8 mouse cellular contexts compared by ENCODE assay signal in genomic region chr19:4231253-4232185, GRCm38 (mm10). TPM values are rescaled to one million over a fixed set of nuclear protein-coding genes. Genes with fewer than 3 reads are reported as not detected.
DNase-seq lines count a peak whose midpoint lies in the region; ATAC-seq lines count a peak whose summit lies in the region.

TSS of gene Pold4 (plus strand) at chr19:4231899.

- no peaks in the 10 kb centered on the region for H3K9me3 ChIP-seq in heart, embryonic 12.5 days (replicated peaks)
- no peaks in the 10 kb centered on the region for H3K9me3 ChIP-seq in liver, embryonic 12.5 days (replicated peaks)
- no peaks in the 10 kb centered on the region for H3K9me3 ChIP-seq in stomach, embryonic 15.5 days

- peak within 1 kb of the TSS; percentile 82 for H3K4me2 ChIP-seq in heart, embryonic 12.5 days
- H3K4me2 ChIP-seq in liver, embryonic 12.5 days, result peak within 1 kb of the TSS; percentile 89
- H3K4me2 ChIP-seq in stomach, embryonic 15.5 days, result peak within 1 kb of the TSS; percentile 75

- H3K9ac ChIP-seq in heart, embryonic 12.5 days, result peak within 1 kb of the TSS; percentile 80
- peak within 1 kb of the TSS; percentile 76 for H3K9ac ChIP-seq in liver, embryonic 12.5 days
- peak within 1 kb of the TSS; percentile 42; the same call in 1 of the 2 replicates for H3K9ac ChIP-seq in stomach, embryonic 15.5 days

- ATAC-seq in erythroid progenitor cell, adult 5-6 weeks (replicated peaks; ENCODE audit: low FRiP score, poor library complexity, severe bottlenecking), result peak; percentile 90
- ATAC-seq in heart, embryonic 12.5 days (ENCODE audit: insufficient number of reproducible peaks, low FRiP score), result peak; percentile 91
- peak; percentile 90 for ATAC-seq in liver, embryonic 12.5 days
- peak; percentile 83 for ATAC-seq in stomach, embryonic 15.5 days (ENCODE audit: insufficient read depth, low FRiP score, low read depth)

- WGBS in heart, embryonic 12.5 days, result 9% methylated on average over 26 of the region's 26 CpGs
- WGBS in liver, embryonic 12.5 days (ENCODE audit: insufficient replicate concordance), result 12% methylated on average over 26 of the region's 26 CpGs
- 10% methylated on average over 26 of the region's 26 CpGs for WGBS in stomach, embryonic 15.5 days

- no peaks in the 10 kb centered on the region for H3K36me3 ChIP-seq in heart, embryonic 12.5 days
- no peaks in the 10 kb centered on the region for H3K36me3 ChIP-seq in liver, embryonic 12.5 days
- H3K36me3 ChIP-seq in stomach, embryonic 15.5 days, result no peaks in the 10 kb centered on the region

- H3K4me3 ChIP-seq in heart, embryonic 12.5 days, result peak within 1 kb of the TSS; percentile 73
- H3K4me3 ChIP-seq in liver, embryonic 12.5 days, result peak within 1 kb of the TSS; percentile 70
- H3K4me3 ChIP-seq in stomach, embryonic 15.5 days (replicated peaks), result peak within 1 kb of the TSS; percentile 51

- H3K27ac ChIP-seq in heart, embryonic 12.5 days (ENCODE audit: poor library complexity, severe bottlenecking), result peak within 1 kb of the TSS; percentile 87
- peak within 1 kb of the TSS; percentile 82 for H3K27ac ChIP-seq in liver, embryonic 12.5 days
- peak within 1 kb of the TSS; percentile 85 for H3K27ac ChIP-seq in stomach, embryonic 15.5 days

- peaks cover 20% of the 10 kb centered on the region for H3K4me1 ChIP-seq in heart, embryonic 12.5 days (replicated peaks)
- H3K4me1 ChIP-seq in liver, embryonic 12.5 days, result peaks cover 51% of the 10 kb centered on the region
- peaks cover 29% of the 10 kb centered on the region for H3K4me1 ChIP-seq in stomach, embryonic 15.5 days

- peak; percentile 96 for DNase-seq in CD4-positive helper T cell, adult 2 months (ENCODE audit: low read depth, low spot score)
- peak; percentile 87 for DNase-seq in brain, embryonic 18.5 days (ENCODE audit: low read depth, low spot score)
- DNase-seq in kidney, postnatal 10 days, result peak; percentile 99
- DNase-seq in natural killer cell, adult 2 months (ENCODE audit: low spot score in 2 of 2), result peak; percentile 95 to 98

- H3K27me3 ChIP-seq in heart, embryonic 12.5 days (replicated peaks), result peaks cover 45% of the 10 kb centered on the region
- H3K27me3 ChIP-seq in liver, embryonic 12.5 days (replicated peaks), result peaks cover 37% of the 10 kb centered on the region
- H3K27me3 ChIP-seq in stomach, embryonic 15.5 days (replicated peaks), result no peaks in the 10 kb centered on the region

RNA-seq across cellular contexts. Expression of gene Pold4, which starts in this region (rescaled TPM):
- total RNA-seq in erythroid progenitor cell, adult 5-6 weeks (2015; ENCODE audit: low replicate concordance), result 21.8 and 24.5 TPM in 2 replicates
- total RNA-seq in erythroid progenitor cell, adult 5-6 weeks (2017; ENCODE audit: low replicate concordance), result 5.0 and 16.1 TPM in 2 replicates
- 16.6 and 19.4 TPM in 2 replicates for polyA plus RNA-seq in heart, embryonic 12.5 days (2016; fragmentation: Nextera tagmentation; extraction: Ambion mirVana)
- polyA plus RNA-seq in liver, embryonic 12.5 days (2016; fragmentation: Nextera tagmentation; extraction: Ambion mirVana), result 12.8 and 13.2 TPM in 2 replicates
- 26.7 and 36.4 TPM in 2 replicates for polyA plus RNA-seq in stomach, embryonic 15.5 days (2015; fragmentation: Nextera tagmentation; extraction: Ambion mirVana)

Comparison
In these comparisons a context has a peak if more than half of its experiments do, and no peak if none do; other contexts are left out.
1. Peak in every context shown above with its lines: DNase-seq, ATAC-seq, H3K4me3 ChIP-seq and H3K27ac ChIP-seq.